Mouse (Mus musculus): Measurements from ENCODE around the gene Pkn2. TPM values are rescaled to one million over a fixed set of nuclear protein-coding genes. Genes with fewer than 3 reads are reported as not detected.

The Pkn2 gene
- total and polyA plus RNA-seq, 2 experiments from 2014 or later = 20.9 to 24.1 TPM

DNA sequence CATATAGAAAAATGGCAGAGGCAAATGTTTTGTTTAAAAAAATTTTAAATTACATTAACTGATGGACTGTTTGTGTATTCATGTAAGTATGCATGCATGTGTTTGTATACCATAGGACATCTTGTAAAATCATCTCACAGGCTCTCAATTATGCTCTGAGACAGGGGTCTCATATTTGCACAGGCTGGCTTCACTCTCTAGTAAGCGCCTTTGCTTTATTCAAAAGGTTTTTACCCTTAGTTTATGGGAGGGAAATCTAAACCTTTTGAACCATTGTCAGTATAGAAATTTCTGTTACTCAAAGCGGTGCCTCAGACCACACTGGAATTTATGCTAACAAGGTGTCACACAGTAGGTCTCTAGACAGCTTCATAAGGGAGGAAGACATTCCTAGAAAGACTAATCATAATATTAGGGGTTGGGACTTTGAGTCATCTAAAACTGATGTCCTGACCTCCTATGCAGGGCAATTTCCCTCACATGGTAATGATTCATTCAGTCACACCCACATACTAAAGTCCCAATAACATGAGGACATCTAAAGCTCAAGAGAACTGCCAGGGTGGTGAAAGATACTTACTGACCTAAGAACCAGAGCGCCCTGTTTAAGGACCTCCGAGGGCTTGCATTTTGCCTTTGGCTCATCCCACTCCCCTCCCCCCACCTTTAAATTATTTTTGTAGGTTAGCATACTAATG is 55.2 kb downstream of the Pkn2 start:
- H3K9me3 ChIP-seq (ENCODE audit: low read length) = no peaks in the 10 kb centered on the region
- 94% methylated on average over 4 of the region's 4 CpGs for WGBS
- no peak overlapping the region for H3K4me2 ChIP-seq (ENCODE audit: low read depth, low read length, poor library complexity, severe bottlenecking)
- no peak for TF ChIP-seq CTCF (IDR thresholded peaks at IDR 0.05)
- H3K4me3 ChIP-seq (ENCODE audit: low read depth, low read length) = no peak overlapping the region
- H3K4me1 ChIP-seq (ENCODE audit: insufficient read depth, low read length) = no peaks in the 10 kb centered on the region
- H3K27me3 ChIP-seq (ENCODE audit: insufficient read depth, low read length) = no peaks in the 10 kb centered on the region
- ATAC-seq (ENCODE audit: low FRiP score) = no peak
- DNase-seq (ENCODE audit: low spot score) = no peak
- H3K36me3 ChIP-seq (ENCODE audit: insufficient read depth, low read length) = peaks cover 7% of the 10 kb centered on the region; the same call in 1 of the 2 replicates
- H3K27ac ChIP-seq (ENCODE audit: low read depth, low read length) = no peak overlapping the region
- no peak overlapping the region for H3K9ac ChIP-seq (replicated peaks; ENCODE audit: low read length, poor library complexity, severe bottlenecking)

DNA sequence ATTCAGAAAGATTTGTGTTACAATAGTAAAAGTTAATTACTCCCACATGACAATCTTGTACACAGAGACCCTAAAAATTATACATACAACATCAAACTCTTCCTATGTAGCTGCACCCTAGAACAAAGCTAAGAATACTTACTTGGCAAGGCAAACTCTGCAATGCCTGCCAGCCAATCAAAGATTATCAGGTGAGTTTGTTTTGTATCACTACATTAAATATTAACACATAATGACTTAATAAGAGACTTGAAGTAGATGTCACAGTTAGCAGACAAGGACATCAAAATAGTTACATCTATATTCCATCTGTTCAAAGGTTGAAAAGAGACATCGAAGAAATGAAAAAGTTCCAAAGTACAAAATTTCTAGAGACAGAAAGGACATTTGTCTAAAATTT is 58.2 kb downstream of the Pkn2 start:
- Histone ChIP-seq H3K27ac (ENCODE audit: low read depth, low read length) (no peak overlapping the region), H3K4me2 (ENCODE audit: low read depth, low read length, poor library complexity, severe bottlenecking) (no peak overlapping the region), H3K4me3 (ENCODE audit: low read depth, low read length) (no peak overlapping the region), H3K27me3 (ENCODE audit: insufficient read depth, low read length) (no peaks in the 10 kb centered on the region), H3K4me1 (ENCODE audit: insufficient read depth, low read length) (no peaks in the 10 kb centered on the region), H3K9me3 (ENCODE audit: low read length) (no peaks in the 10 kb centered on the region), H3K36me3 (ENCODE audit: insufficient read depth, low read length) (peaks cover 7% of the 10 kb centered on the region; the same call in 1 of the 2 replicates), H3K9ac (replicated peaks; ENCODE audit: low read length, poor library complexity, severe bottlenecking) (no peak overlapping the region)
- no peak for TF ChIP-seq CTCF (IDR thresholded peaks at IDR 0.05)
- DNase-seq (ENCODE audit: low spot score) = no peak
- WGBS = 75% methylated on average over 1 of the region's 1 CpGs
- ATAC-seq (ENCODE audit: low FRiP score) = no peak

DNA sequence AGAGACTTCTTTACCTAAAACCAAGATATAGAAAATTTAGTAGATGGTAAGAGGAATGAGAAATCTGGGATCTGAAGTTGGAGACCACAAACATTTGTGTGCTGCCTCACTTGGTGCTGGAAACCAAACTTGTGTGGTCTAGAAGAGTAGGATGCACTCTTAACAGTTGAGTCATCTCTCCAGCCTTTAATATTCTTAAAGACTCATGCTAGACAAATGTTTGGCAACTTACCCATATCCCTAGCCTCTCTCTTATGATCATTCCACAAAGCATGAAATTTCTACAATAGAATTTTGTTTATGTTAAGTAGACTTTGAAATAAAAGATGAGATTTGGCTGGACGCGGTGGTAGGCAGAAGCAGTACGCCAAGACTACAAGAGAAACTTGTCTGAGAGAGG is 64.3 kb downstream of the Pkn2 start:
- WGBS = 96% methylated on average over 3 of the region's 3 CpGs
- Histone ChIP-seq H3K27me3 (ENCODE audit: insufficient read depth, low read length) (no peaks in the 10 kb centered on the region), H3K9ac (replicated peaks; ENCODE audit: low read length, poor library complexity, severe bottlenecking) (no peak overlapping the region), H3K9me3 (ENCODE audit: low read length) (no peaks in the 10 kb centered on the region), H3K4me2 (ENCODE audit: low read depth, low read length, poor library complexity, severe bottlenecking) (no peak overlapping the region), H3K36me3 (ENCODE audit: insufficient read depth, low read length) (0 out of 2 replicates have a peak, but pooled peaks cover 3% of the 10 kb centered on the region), H3K4me3 (ENCODE audit: low read depth, low read length) (no peak overlapping the region), H3K27ac (ENCODE audit: low read depth, low read length) (no peak overlapping the region), H3K4me1 (ENCODE audit: insufficient read depth, low read length) (no peaks in the 10 kb centered on the region)
- ATAC-seq (ENCODE audit: low FRiP score) (no peak), DNase-seq (ENCODE audit: low spot score) (no peak)
- TF ChIP-seq CTCF (IDR thresholded peaks at IDR 0.05) = no peak

DNA sequence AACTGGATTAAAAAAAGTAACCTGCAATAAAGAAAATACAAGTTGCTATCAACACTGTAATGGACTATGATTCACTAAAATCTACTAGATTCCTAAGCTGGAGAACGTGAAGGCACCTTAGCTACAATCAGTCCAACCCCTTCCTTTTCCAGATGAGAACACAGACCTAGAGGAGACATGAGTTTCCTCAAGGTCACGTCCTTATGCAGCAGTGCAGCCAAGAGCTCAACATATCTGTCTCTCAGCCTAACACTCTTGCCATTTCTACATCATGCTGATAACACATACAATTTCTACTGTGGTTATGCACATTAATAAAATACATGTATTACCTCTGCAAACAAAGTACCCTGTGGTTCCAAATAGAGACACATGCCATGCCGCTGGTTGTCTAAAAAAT is 70.2 kb downstream of the Pkn2 start:
- no peak overlapping the region for H3K4me2 ChIP-seq (ENCODE audit: low read depth, low read length, poor library complexity, severe bottlenecking)
- no peaks in the 10 kb centered on the region for H3K4me1 ChIP-seq (ENCODE audit: insufficient read depth, low read length)
- H3K27ac ChIP-seq (ENCODE audit: low read depth, low read length) = no peak overlapping the region
- no peaks in the 10 kb centered on the region for H3K9me3 ChIP-seq (ENCODE audit: low read length)
- no peaks in the 10 kb centered on the region for H3K27me3 ChIP-seq (ENCODE audit: insufficient read depth, low read length)
- peaks cover 12% of the 10 kb centered on the region; the same call in 1 of the 2 replicates for H3K36me3 ChIP-seq (ENCODE audit: insufficient read depth, low read length)
- DNase-seq (ENCODE audit: low spot score) = no peak
- no peak for ATAC-seq (ENCODE audit: low FRiP score)
- no peak overlapping the region for H3K9ac ChIP-seq (replicated peaks; ENCODE audit: low read length, poor library complexity, severe bottlenecking)
- H3K4me3 ChIP-seq (ENCODE audit: low read depth, low read length) = no peak overlapping the region
- WGBS = 92% methylated on average over 3 of the region's 3 CpGs
- TF ChIP-seq CTCF (IDR thresholded peaks at IDR 0.05) = no peak

DNA sequence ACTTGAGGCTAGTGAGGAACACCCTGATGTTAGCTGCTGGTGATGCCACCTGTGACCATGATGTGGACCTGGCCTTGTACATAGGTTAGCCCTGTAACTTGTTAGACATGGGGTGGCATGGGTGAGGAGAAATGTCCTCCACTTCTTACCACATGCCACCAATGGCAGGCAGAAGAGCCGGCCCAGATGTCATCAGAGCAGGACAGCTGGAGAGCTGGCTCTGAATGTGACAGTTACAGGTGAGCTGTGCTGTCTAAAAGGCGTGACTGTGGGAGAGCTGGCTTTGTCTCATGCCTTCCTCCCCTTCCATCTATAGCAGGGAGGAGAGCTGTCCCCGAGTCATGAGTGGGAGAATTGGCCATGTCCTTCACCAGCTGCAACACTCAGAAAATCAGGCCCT is 86.2 kb downstream of the Pkn2 start:
- H3K4me1 ChIP-seq (ENCODE audit: insufficient read depth, low read length) = no peaks in the 10 kb centered on the region
- no peaks in the 10 kb centered on the region for H3K9me3 ChIP-seq (ENCODE audit: low read length)
- 95% methylated on average over 3 of the region's 3 CpGs for WGBS
- H3K9ac ChIP-seq (replicated peaks; ENCODE audit: low read length, poor library complexity, severe bottlenecking) = no peak overlapping the region
- no peak for TF ChIP-seq CTCF (IDR thresholded peaks at IDR 0.05)
- ATAC-seq (ENCODE audit: low FRiP score) (no peak), DNase-seq (ENCODE audit: low spot score) (no peak)
- H3K27me3 ChIP-seq (ENCODE audit: insufficient read depth, low read length) = no peaks in the 10 kb centered on the region
- H3K4me2 ChIP-seq (ENCODE audit: low read depth, low read length, poor library complexity, severe bottlenecking) = no peak overlapping the region
- no peak overlapping the region for H3K4me3 ChIP-seq (ENCODE audit: low read depth, low read length)
- H3K36me3 ChIP-seq (ENCODE audit: insufficient read depth, low read length) = peaks cover 41% of the 10 kb centered on the region
- H3K27ac ChIP-seq (ENCODE audit: low read depth, low read length) = no peak overlapping the region

DNA sequence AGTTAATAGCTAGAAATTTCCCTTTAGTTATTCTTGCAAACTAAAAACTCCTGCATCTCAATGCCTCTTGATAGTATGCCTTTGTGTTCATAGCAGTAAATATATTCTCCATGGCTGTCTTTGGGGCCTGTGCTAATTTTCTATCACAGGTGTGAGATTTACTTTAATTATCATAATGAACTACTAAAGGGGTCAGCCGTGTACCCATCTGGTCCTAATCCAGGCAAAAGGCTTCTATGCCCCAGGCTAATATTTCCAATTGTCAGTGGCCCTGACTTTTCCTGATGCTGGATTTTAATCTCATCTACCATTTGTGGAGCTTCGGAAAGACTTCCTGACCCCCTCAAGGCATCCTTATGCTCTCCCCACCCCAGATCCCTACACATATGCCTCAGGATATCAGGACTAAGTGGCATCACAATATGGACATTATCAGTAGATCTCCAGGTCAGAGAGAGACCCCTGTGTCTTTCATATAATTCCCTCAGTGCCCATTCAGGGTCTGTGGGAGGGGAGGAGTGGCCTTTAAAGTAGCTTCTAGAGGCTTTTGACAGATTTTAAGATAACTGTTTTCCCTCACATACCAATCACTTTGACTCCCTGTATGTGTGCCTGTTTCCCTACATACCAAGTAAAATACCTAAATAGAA is 95.3 kb downstream of the Pkn2 start:
- WGBS = 45% methylated on average over 2 of the region's 2 CpGs

More for the DNA sequence above, 95.3 kb downstream of the Pkn2 start:
- Histone ChIP-seq H3K4me1 (ENCODE audit: insufficient read depth, low read length) (no peaks in the 10 kb centered on the region), H3K27ac (ENCODE audit: low read depth, low read length) (no peak overlapping the region), H3K27me3 (ENCODE audit: insufficient read depth, low read length) (no peaks in the 10 kb centered on the region), H3K4me2 (ENCODE audit: low read depth, low read length, poor library complexity, severe bottlenecking) (no peak overlapping the region), H3K9me3 (ENCODE audit: low read length) (no peaks in the 10 kb centered on the region), H3K9ac (replicated peaks; ENCODE audit: low read length, poor library complexity, severe bottlenecking) (no peak overlapping the region), H3K4me3 (ENCODE audit: low read depth, low read length) (no peak overlapping the region), H3K36me3 (ENCODE audit: insufficient read depth, low read length) (peaks cover 21% of the 10 kb centered on the region)
- DNase-seq (ENCODE audit: low spot score) = no peak
- TF ChIP-seq CTCF (IDR thresholded peaks at IDR 0.05) = no peak
- ATAC-seq (ENCODE audit: low FRiP score) = no peak

All from midbrain, postnatal 0 days (tissue).